Mouse (Mus musculus): ENCODE results near the gene Arrdc2.

The Arrdc2 gene

GRCm38 (mm10) chr8:70806541-70806940 is 33.0 kb downstream of the Arrdc2 start:
- DNase-seq, result no peak

GRCm38 (mm10) chr8:70804481-70805206 is 34.9 kb downstream of the Arrdc2 start, which contains the start of gene Mast3:
Gene Mast3 (minus strand): TSS chr8:70805054.
- peak; percentile 88 for DNase-seq

DNA sequence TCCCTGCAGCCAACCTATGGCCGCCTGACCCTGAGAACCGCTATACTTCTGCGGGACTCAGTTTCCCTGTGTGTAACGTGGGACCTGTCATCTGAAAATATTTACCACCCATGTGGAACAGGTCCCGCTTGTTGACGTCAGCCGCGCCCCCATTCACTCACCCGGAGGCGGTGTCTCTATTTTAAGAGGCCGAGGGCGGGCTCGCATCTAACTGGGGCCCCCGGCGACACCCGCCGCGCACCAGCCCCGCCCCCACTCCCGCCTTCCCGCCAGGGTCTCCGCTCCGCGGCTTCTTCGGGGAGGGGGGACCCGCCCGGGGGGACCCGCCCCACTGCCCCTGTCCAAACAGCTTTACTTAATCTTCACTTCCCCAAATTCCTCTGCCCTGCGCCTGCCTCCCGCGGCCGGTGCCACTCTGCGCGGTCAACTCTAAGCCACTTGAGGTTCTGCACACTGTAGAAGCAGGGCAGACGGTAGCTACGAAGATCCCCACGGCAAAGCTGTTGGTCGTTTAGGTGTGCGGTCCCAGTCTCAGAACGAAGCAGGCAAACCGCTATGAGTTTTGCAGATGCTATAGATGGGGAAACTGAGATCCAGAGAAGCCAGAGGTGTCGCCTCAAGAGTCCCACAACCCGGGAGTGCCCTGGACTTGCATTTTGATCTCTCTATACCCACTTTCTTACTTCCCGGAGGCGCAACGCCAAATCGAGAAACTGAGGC is 35.6 kb downstream of the Arrdc2 start:
- peak; percentile 79 for DNase-seq

GRCm38 (mm10) chr8:70802786-70803510 is 36.6 kb downstream of the Arrdc2 start:
- no peak for DNase-seq

DNA sequence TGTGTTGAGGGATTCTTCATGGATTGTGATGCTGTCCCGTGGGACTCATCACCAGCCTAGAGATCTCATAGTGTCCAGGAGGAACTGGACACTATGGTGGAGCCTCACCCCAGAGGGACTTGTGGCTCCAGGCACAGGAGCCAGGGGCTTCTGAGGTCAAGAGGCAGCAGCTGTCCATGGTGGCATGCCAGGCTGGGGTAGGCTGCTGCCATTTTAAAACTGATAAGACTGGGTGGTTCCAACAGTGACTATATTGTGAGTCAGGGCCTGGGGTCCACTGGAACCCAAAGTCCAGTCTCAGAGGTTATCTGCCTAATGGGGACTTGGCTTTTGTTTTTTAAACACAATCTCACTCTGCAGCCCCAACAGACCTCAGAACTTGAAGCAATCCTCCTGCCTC is 37.7 kb downstream of the Arrdc2 start:
- DNase-seq, result no peak

DNA sequence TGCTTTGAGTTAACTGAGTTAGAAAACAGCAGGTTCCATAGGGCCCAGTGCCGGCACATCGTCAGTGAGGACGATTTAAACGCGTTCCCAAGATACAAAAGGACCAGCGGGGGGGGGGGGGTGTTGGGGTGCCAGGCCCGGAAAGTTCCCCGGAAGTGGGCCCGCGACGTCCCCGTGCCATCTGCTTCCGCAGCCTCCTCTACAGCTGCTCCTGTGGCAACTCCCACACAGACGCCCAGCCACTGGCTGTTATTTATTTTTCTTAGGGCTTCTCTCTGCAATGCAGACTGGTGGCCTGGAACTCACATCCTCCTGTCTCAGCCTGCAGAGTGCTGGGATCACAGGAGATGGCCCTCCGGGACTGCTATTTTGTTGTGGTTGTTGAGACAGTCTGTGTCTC is 38.4 kb downstream of the Arrdc2 start:
- DNase-seq, result peak; percentile 81

DNA sequence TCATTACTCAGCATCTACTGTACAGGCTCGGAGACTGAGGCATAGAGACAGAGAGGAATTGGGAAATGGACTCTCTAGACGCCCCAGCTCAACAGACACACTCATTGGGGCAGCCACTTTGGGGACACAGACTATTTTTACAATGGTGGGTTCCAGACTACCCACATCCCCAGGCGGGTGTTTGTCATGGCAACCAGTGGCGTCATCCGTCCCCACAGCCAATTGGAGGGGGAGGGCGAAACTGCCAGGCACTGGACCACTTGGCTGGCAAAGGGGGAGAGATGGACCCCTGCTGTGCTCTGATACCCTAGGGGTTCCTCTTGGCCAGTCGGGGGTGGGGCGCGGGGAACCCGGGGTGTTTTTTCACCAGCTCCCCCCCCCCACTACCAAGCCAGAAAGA is 38.9 kb downstream of the Arrdc2 start:
- peak; percentile 75 for DNase-seq

- no peak for DNase-seq
These were observed 41.2 kb downstream of the Arrdc2 start for GRCm38 (mm10) chr8:70798281-70798680.

DNA sequence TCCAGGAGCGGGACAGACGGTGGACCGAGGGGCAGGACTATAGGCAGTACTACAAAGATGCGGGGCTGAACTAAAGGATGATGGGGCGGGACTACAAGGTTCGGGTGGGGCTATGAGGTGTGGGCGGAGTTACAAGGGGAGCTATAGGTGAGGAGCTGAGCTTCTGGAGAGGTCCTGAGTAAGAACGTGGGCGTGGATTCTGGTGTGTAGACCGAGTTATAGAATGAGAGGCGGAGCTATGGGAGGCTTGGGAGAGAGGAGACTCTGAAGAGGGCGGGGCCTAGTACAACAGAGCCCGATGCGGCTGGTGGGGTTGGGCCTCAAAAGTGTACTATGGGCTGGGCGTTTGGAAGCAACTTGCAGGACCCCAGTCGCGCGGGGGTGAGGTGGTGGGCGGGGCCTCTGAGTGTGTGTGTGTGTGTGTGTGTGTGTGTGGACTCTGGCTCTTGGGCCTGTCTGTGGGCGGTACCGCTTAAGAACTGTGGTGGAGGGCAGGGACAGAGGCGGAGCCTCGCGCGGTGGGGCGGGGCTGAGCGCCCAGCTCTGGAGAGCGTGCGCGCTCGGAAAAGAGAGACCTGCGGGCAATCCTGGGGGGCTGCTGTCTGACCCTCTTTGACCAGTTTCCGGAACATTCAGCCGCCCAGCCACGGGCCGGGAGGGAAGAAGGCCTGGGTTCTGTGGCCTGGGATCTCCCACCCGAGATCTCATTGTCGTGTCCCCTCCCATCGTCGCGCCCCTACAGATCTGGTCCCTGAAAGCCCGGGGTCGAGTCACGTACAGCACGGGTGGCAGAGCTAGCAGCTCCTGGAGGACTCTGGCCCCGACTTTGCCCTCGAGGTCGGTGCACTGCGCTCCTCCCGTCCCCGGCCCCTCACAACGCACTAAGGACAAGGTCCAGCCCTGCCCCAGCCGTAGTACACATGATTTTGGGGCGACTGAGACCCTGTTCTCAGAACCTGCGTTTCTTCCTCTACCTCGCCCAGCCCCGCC is 42.1 kb downstream of the Arrdc2 start:
- peak; percentile 87 for DNase-seq

GRCm38 (mm10) chr8:70796403-70797080 is 43.0 kb downstream of the Arrdc2 start:
- DNase-seq, result no peak

- DNase-seq, result no peak
These were observed 44.1 kb downstream of the Arrdc2 start for GRCm38 (mm10) chr8:70795370-70795769.

DNA sequence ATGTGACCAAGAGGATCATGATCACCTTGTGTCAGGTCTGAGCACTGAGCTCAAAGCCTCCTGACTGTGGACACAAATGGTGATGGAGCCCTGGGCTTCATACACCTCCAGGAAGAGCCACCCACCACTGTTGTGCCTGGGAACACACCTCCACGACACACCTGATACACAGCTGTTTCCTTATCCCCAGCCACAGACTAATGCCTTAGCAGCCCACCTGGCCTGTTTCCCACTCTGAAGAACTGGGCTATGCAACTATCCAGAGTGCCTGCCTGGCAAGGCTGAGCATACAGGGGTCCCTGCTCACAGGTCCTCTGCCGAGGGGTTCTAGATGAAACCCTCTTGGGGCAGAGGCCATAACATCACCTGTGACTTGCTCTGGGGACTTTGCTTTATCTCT is 45.3 kb downstream of the Arrdc2 start:
- DNase-seq, result no peak

DNA sequence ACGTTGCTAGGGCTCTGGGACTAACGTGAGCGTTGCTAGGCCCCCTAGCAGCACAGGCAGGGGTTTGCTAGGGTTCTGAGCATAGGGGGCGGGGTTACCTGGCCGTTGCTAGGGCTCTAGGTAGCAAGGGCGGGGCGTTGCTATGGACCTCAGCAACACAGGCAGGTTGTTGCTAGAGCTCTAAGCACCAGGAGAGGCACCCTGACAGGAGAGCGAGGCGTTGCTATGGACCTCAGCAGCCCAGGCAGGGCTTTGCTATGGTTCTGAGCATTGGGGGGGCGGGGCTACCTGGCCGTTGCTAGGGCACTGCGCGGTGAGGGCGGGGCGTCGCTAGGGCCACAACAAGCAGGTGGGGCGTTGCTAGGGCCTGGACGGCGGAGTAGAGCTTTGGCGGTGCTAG is 46.8 kb downstream of the Arrdc2 start:
- no peak for DNase-seq

DNA sequence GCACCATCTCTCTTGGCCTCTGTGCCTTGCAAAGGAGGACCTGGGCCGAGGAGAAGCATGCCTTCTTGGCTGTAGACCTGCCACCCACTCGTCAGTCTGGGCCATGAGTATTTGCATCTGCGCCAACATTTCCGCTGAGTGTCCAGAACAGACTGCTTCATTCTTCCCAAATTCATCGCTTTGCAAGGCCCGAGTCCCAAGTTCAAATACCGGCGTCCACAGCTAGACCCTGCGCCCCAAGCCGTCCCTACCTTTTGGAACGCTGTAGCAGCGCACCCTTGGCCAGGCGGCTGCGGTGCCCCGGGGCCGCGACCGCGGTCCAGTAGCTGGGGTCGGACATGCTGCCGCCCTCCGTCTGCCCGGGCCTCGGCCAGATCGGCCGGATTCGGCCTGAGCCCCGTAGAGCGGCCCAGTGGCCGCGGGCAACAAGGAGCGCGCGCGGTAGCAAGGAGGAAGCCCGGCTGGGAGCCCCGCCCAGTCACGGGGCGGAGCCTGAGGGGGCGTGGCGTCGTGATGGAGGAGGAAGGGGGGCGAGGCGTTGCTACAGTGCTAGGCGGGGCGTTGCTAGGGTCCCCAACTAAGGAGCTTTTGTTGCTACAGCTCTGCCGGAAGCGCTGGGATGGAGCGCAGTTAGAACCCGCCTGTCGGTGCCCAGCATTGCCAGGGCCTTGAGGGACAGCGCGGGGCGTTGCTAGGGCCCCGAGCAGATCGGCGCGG is 47.4 kb downstream of the Arrdc2 start:
- DNase-seq, result peak; percentile 98

DNA sequence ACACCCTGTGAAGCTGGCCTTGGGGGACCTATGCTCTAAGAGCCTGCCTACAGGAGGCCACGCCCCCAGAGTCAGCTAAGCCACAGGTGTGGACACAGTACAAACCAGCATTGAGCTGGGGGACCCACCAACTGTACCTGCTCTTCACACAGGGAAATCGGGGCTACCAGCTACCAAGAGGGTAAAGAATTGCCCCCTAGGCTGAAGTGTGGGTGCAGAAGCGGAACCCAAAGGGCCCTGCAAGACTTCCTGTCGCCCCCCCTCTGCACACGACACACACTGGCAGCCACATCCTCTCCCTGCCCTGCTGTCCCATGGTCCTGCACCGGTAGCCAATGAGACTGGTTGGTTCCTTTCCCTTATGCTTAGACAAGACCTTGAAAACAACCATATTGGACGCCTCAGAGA is 48.2 kb downstream of the Arrdc2 start:
- no peak for DNase-seq

- DNase-seq, result no peak
These were observed 48.7 kb downstream of the Arrdc2 start for GRCm38 (mm10) chr8:70790846-70791245.

GRCm38 (mm10) chr8:70789046-70789445 is 50.5 kb downstream of the Arrdc2 start:
- DNase-seq, result no peak

GRCm38 (mm10) chr8:70787941-70788667 is 51.4 kb downstream of the Arrdc2 start:
- no peak for DNase-seq

- DNase-seq, result no peak
These were observed 52.5 kb downstream of the Arrdc2 start for GRCm38 (mm10) chr8:70787051-70787445.

GRCm38 (mm10) chr8:70786291-70787050 is 53.0 kb downstream of the Arrdc2 start:
- no peak for DNase-seq

Data from right cerebral cortex, postnatal 25 days (tissue).